Mouse (Mus musculus) midbrain, postnatal 0 days (tissue): Measurements from ENCODE around the gene Gkn2. TPM values are rescaled to one million over a fixed set of nuclear protein-coding genes. Genes with fewer than 3 reads are reported as not detected.
A peak's percentile ranks its signal among the peaks of the same experiment; 100 is the strongest.

Experiments
- ATAC-seq: fragments of 200-750 bp; cut with Nextera tagmentation; 2 replicates; pipeline ENCODE4 v1.8.0; 2017; ENCODE audit warnings: moderate number of reproducible peaks, mild to moderate bottlenecking, moderate TSS enrichment, moderate library complexity; ENCODE audit not compliant: low FRiP score
- DNase-seq: peaks from one replicate; pipeline ENCODE4 v3.0.0-alpha.2; 2015; ENCODE audit warnings: low spot score
- H3K27ac ChIP-seq: fragments of 300-500 bp; sonication (generic); 2 replicates; pipeline ENCODE4 v1.5.1; 2014; ENCODE audit warnings: low read depth, mild to moderate bottlenecking, low read length, mixed read lengths
- H3K27me3 ChIP-seq: fragments of 300-500 bp; sonication (generic); 2 replicates; pipeline ENCODE4 v1.6.1; 2014; ENCODE audit warnings: low read length, control low read depth, mixed read lengths; ENCODE audit not compliant: insufficient read depth
- H3K36me3 ChIP-seq: fragments of 300-500 bp; sonication (generic); 2 replicates; pipeline ENCODE4 v1.6.1; 2014; ENCODE audit warnings: low read length, control low read depth, mixed read lengths; ENCODE audit not compliant: insufficient read depth
- H3K4me1 ChIP-seq: fragments of 300-500 bp; sonication (generic); 2 replicates; pipeline ENCODE4 v1.6.1; 2014; ENCODE audit warnings: mild to moderate bottlenecking, control low read depth, antibody characterized with exemption, low read length, mixed read lengths; ENCODE audit not compliant: insufficient read depth
- H3K4me2 ChIP-seq: fragments of 300-500 bp; sonication (generic); 2 replicates; pipeline ENCODE4 v1.6.1; 2014; ENCODE audit warnings: low read depth, mild to moderate bottlenecking, low read length, mixed read lengths; ENCODE audit not compliant: poor library complexity, severe bottlenecking
- H3K4me3 ChIP-seq: fragments of 300-500 bp; sonication (generic); 2 replicates; pipeline ENCODE4 v1.5.1; 2014; ENCODE audit warnings: low read depth, mild to moderate bottlenecking, low read length, moderate library complexity
- H3K9ac ChIP-seq: fragments of 300-500 bp; sonication (generic); replicated peaks from 2 replicates; pipeline ENCODE4 v1.6.1; 2014; ENCODE audit warnings: mild to moderate bottlenecking, low read length, moderate library complexity, mixed read lengths; ENCODE audit not compliant: poor library complexity, severe bottlenecking
- H3K9me3 ChIP-seq: fragments of 300-500 bp; sonication (generic); 2 replicates; pipeline ENCODE4 v1.6.1; 2016; ENCODE audit warnings: low read length, control low read depth
- CTCF ChIP-seq: IDR thresholded peaks from 2 replicates; pipeline ENCODE4 v1.5.1; 2016; ENCODE audit warnings: antibody characterized with exemption, mild to moderate bottlenecking
- WGBS: fragments of 180-500 bp; shearing (Covaris S2); extraction: QIAGEN DNeasy Blood & Tissue Kit; methylation state at CpG from one replicate; pipeline ENCODE4 v1.1.7; 2014; 5-methylcytosine and 5-hydroxymethylcytosine counted together
- polyA plus RNA-seq: library from polyadenylated mRNA; unstranded; fragments of >200 nt; fragmentation: Nextera tagmentation; extraction: Ambion mirVana; gene quantifications from 2 replicates; pipeline ENCODE4 v1.2.1, GENCODE M21; 2015
- total RNA-seq: library from RNA; depleted of rRNA; stranded (reverse); fragments of >200 nt; gene quantifications from 2 replicates; pipeline ENCODE4 v1.2.3, GENCODE M21; 2014; rRNA removed

Gene Gkn2
- total and polyA plus RNA-seq, 2 experiments from 2014 or later = not detected

DNA sequence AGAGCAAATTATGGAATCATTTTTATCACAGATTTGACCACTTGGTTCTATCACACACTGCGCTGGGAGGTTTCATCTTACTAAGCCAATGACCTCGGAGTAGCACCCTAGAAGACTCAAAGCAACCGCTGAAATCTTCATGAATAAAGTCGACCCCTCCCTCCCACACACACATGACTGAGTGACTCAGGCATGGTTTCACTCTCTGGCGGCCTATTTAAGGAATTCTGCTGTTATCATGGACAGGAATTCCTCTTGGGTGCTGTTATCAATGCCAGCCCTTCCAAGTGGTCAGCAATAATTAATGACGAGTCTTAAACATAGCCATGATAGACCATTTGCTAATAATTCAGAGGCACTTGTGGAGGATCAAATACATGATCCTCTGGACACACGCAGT lies 49.1 kb downstream of the Gkn2 start:
- H3K4me3 ChIP-seq = no peak overlapping the region
- no peaks in the 10 kb centered on the region for H3K36me3 ChIP-seq
- TF ChIP-seq CTCF = no peak
- H3K9me3 ChIP-seq = no peaks in the 10 kb centered on the region
- no peak overlapping the region for H3K4me2 ChIP-seq
- DNase-seq (no peak), ATAC-seq (no peak)
- H3K27ac ChIP-seq = no peak overlapping the region
- 88% methylated on average over 7 of the region's 7 CpGs for WGBS
- H3K9ac ChIP-seq = no peak overlapping the region
- no peaks in the 10 kb centered on the region for H3K4me1 ChIP-seq
- H3K27me3 ChIP-seq = no peaks in the 10 kb centered on the region

DNA sequence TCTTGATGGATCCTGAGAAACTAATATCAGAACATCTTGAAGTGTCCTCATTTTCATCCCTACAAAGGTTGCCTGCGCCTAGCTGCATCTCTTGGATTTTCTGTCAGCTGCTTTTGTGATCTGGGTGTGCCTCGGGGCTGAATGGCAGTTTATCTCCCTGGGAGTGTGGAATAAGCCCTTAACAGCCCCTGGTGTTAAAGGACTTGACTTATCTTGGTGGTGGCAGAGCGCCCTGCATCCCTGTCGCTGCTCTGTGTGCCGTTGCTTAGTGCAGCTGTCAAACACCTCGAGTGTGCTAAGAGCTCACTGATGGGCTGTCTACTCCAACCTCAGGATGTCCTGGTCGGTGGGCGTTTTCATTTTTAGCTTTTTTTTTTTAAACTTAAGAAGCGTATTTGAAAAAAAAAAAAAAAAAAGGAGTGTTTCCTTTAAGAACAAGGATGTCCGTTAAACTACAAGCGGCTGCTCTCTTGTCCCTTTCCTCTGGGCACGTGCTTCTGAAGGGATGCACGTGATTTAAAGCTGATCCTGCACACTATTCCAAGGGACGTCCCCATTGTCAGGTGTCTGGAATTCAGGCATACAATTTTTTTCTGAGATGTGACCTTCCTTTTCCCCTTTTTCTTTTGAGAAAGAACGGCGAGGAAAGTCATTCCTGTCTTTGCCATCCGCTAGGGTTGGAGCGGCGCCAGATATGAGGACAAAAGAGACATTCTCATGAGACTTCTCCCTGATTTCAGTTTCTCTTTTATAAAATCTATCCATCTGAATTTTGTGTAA lies 51.1 kb downstream of the Gkn2 start:
- Histone ChIP-seq H3K4me2 (peak overlapping the region; percentile 24), H3K27ac (no peak overlapping the region), H3K36me3 (no peaks in the 10 kb centered on the region), H3K4me3 (peak overlapping the region; percentile 9; the same call in 1 of the 2 replicates), H3K9ac (no peak overlapping the region), H3K27me3 (no peaks in the 10 kb centered on the region), H3K4me1 (no peaks in the 10 kb centered on the region), H3K9me3 (no peaks in the 10 kb centered on the region)
- WGBS = 47% methylated on average over 19 of the region's 19 CpGs
- ATAC-seq (no peak), DNase-seq (peak; percentile 45)
- TF ChIP-seq CTCF = peak; percentile 13; the same call in 1 of the 2 replicates

DNA sequence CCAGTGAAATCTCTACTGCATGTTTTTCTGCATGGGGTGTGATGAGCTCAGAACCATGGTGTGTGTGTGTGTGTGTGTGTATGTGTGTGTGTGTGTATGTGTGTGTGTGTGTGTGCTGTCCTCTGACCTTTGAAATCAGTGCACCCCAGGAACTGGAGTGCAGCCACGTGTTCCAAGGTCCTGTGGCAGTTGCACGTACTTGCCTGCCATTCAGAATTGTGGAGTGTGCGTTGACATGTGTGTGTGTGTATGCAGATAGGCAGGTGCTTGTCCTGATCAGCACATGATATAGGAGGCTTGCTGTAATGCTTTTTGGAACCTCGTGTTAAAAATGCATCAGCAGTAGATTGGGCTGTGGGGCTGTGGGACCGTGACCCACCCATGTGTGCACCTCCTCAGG lies 53.8 kb downstream of the Gkn2 start:
- Histone ChIP-seq H3K9ac (no peak overlapping the region), H3K9me3 (no peaks in the 10 kb centered on the region), H3K27ac (no peak overlapping the region), H3K4me3 (no peak overlapping the region), H3K27me3 (no peaks in the 10 kb centered on the region), H3K4me1 (no peaks in the 10 kb centered on the region), H3K36me3 (no peaks in the 10 kb centered on the region), H3K4me2 (no peak overlapping the region)
- WGBS = 83% methylated on average over 5 of the region's 5 CpGs
- DNase-seq (no peak), ATAC-seq (no peak)
- no peak for TF ChIP-seq CTCF

DNA sequence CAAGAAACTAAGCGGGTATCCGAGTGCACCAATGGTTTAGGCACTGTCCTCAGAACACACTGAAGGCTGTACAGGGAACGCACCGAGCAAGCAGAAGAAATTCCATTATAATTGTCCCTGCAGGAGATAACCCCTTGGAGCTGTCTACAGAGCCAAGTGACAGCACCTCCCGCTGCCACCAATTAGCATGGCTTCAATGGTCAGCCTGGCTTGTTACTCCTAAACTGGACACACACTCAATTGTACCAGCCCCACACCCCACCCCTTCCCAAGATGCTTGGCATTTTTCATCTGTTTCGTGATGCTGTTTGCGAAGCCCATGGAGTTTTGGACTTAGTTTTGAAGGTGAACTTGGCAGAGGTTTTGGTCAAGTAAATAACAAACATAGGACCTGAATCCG lies 54.5 kb downstream of the Gkn2 start:
- Histone ChIP-seq H3K9ac (no peak overlapping the region), H3K27me3 (no peaks in the 10 kb centered on the region), H3K4me2 (no peak overlapping the region), H3K4me1 (no peaks in the 10 kb centered on the region), H3K9me3 (no peaks in the 10 kb centered on the region), H3K4me3 (no peak overlapping the region), H3K27ac (no peak overlapping the region), H3K36me3 (no peaks in the 10 kb centered on the region)
- no peak for ATAC-seq
- WGBS = 62% methylated on average over 8 of the region's 8 CpGs
- DNase-seq = no peak
- TF ChIP-seq CTCF = no peak

DNA sequence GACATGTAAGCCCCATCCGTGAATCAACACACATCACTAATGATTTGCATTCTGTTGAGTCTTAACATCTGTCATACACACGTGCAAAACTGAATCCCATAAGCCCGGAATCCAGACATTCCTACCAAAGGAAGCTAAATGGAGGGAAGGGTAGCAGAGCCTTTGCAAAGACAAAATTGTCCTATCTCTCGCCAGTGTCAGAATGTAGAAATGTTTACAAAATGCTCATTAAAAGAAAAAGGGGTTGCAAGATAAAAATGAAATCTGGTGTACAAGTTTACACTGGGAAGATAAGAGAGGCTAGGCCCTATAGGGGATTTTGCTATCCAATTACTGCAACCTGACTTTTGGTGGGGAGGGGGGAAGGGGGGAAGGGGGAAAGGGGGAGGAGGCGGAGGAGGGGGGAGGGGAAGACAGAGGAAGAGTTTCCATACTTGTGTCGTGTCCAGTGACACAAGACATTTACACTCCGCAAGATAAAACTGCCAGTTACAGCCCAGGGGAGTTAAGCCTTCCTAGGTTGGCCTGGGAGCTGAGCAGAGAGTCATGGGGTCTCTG lies 55.4 kb downstream of the Gkn2 start, which contains the start of gene Bmp10:
Gene Bmp10 (plus strand): TSS at position 508 of the 558 bp plus-strand sequence.
- no peak for TF ChIP-seq CTCF
- H3K4me3 ChIP-seq = no peak within 1 kb of the TSS
- DNase-seq = no peak
- no peaks in the 10 kb centered on the region for H3K27me3 ChIP-seq
- no peak within 1 kb of the TSS for H3K9ac ChIP-seq
- H3K4me2 ChIP-seq = no peak within 1 kb of the TSS
- H3K27ac ChIP-seq = no peak within 1 kb of the TSS
- H3K4me1 ChIP-seq = no peaks in the 10 kb centered on the region
- H3K9me3 ChIP-seq = no peaks in the 10 kb centered on the region
- 78% methylated on average over 7 of the region's 7 CpGs for WGBS
- H3K36me3 ChIP-seq = no peaks in the 10 kb centered on the region
- no peak for ATAC-seq

Other genes starting within 250 kb of the Gkn2 start
- 13.1 and 17.0 TPM in 2 replicates for gene Antxr1, start 37.5 kb upstream of the Gkn2 start, total RNA-seq
- 2.2 and 2.9 TPM in 2 replicates for gene Antxr1, start 37.5 kb upstream of the Gkn2 start, polyA plus RNA-seq
- not detected in 2 replicates for gene Gkn1, start 22.4 kb upstream of the Gkn2 start, total RNA-seq
- gene Gkn1, start 22.4 kb upstream of the Gkn2 start, polyA plus RNA-seq = not detected in 2 replicates
- gene Gkn3, start 15.6 kb downstream of the Gkn2 start, total RNA-seq = 2.6 TPM in 1 of 2 replicates, not detected in the other
- gene Gkn3, start 15.6 kb downstream of the Gkn2 start, polyA plus RNA-seq = 0.99 and 1.2 TPM in 2 replicates
- gene Bmp10, start 55.6 kb downstream of the Gkn2 start, total RNA-seq = not detected in 2 replicates
- gene Bmp10, start 55.6 kb downstream of the Gkn2 start, polyA plus RNA-seq = not detected in 2 replicates
- 0.93 and 1.4 TPM in 2 replicates for gene Arhgap25, start 159.9 kb downstream of the Gkn2 start, total RNA-seq
- gene Arhgap25, start 159.9 kb downstream of the Gkn2 start, polyA plus RNA-seq = 1.2 and 1.8 TPM in 2 replicates
- 2.7 and 3.4 TPM in 2 replicates for gene Prokr1, start 217.4 kb downstream of the Gkn2 start, total RNA-seq
- 1.3 and 1.5 TPM in 2 replicates for gene Prokr1, start 217.4 kb downstream of the Gkn2 start, polyA plus RNA-seq